In the genomic region with DNA sequence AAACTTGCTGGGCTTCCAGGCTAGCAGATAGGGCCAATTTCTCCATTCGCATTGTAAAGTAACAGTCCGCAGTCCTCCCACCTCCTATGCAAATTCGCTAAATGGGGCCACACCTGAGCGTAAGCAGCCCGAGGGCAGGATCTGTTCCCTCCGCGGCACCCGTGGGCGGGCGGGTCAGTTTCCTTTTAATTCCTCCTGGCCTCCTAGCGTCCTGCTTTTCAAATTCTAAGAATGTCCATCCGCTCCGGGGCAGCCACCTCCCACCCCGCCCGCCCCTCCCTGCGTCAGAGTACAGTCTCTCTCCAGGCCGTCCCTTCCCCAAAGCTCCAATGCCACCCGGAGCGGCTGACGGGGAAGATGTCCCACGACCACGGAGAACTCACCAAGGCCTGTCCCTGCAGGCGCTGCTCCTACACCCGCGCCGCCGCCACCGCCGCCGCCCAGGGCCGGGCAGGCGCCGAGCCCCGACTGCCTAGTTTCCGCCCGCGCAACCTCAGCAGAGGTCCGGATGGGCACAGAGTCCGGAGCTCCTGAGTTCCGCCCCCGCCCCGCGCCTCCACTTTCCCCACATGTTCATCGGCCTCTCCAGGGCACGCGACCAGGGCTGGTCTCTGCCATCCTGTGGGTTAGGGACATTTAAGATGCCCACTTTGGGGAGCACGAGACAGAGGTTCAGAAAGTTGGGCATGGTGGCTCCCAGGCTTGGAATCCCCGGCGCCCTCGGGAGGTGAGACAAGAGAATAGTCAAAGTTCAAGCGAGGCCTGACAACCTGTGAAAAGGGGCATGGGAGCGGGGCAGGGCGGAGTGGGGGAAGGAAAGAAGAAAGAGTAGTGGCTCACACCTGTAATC, we compare ENCODE assay signal across 8 mouse cellular contexts. TPM values are rescaled to one million over a fixed set of nuclear protein-coding genes. Genes with fewer than 3 reads are reported as not detected.
DNase-seq lines count a peak whose midpoint lies in the region; ATAC-seq lines count a peak whose summit lies in the region.

No protein-coding gene starts in this region.

- peak; percentile 59 for ATAC-seq in common myeloid progenitor, adult 5-6 weeks (replicated peaks; ENCODE audit: low read depth, poor library complexity, severe bottlenecking)
- ATAC-seq in inflammation-experienced regulatory T-cells, adult 6 months, result peak; percentile 70

- DNase-seq in ZHBTc4 (ENCODE audit: low read depth, low spot score), result peak; percentile 93
- DNase-seq in gastrocnemius, postnatal 10 days, result peak; percentile 84
- peak; percentile 67 to 72 for DNase-seq in left cerebral cortex, postnatal 25 days (ENCODE audit: low spot score in 2 of 2)
- peak; percentile 88 for DNase-seq in mesoderm, embryonic 11.5 days (ENCODE audit: low read depth, low spot score)
- DNase-seq in right cerebral cortex, postnatal 25 days, result peak; percentile 75
- peak; percentile 77 to 84 for DNase-seq in urinary bladder, postnatal 4 days (ENCODE audit: low spot score in 2 of 2)

- intact Hi-C loops in left cerebral cortex, postnatal 25 days (cut with DNase I), result loop anchor here (1.0 kb wide), 1 partner anchor 67 kb away; no protein-coding TSS in a partner anchor

RNA-seq across cellular contexts. Expression of a gene that starts 3.9 kb away (rescaled TPM):
- total RNA-seq in common myeloid progenitor, adult 5-6 weeks (2017), result 2.6 and 6.3 TPM in 2 replicates
- total RNA-seq in gastrocnemius, postnatal 10 days (2021), result under 1 TPM; 0.21 to 0.23 TPM
- 1 to 10 TPM in 2 of 3 experiments, under 1 TPM in 1; 0.87 to 2.3 (median 2.0) TPM for polyA plus RNA-seq in inflammation-experienced regulatory T-cells, adult 6 months (2017; shearing (Covaris generic))
- 1 to 10 TPM in 1 of 2 experiments, under 1 TPM in 1; 0.27 to 1.1 TPM for total RNA-seq in left cerebral cortex, postnatal 25 days (2021)

RNA-seq across cellular contexts. Expression of a gene that starts 4.2 kb away (rescaled TPM):
- 41.0 and 56.4 TPM in 2 replicates for total RNA-seq in common myeloid progenitor, adult 5-6 weeks (2017)
- total RNA-seq in gastrocnemius, postnatal 10 days (2021), result 10 to 100 TPM; 52.0 to 59.8 TPM
- 100 to 1,000 TPM in 1 of 3 experiments, 10 to 100 TPM in 2; 77.6 to 107 (median 89.0) TPM for polyA plus RNA-seq in inflammation-experienced regulatory T-cells, adult 6 months (2017; shearing (Covaris generic))
- total RNA-seq in left cerebral cortex, postnatal 25 days (2021), result 10 to 100 TPM; 43.7 to 47.1 TPM

RNA-seq across cellular contexts. Expression of a gene that starts 10.3 kb away (rescaled TPM):
- 10.5 and 14.9 TPM in 2 replicates for total RNA-seq in common myeloid progenitor, adult 5-6 weeks (2017)
- total RNA-seq in gastrocnemius, postnatal 10 days (2021), result 10 to 100 TPM; 38.7 to 41.1 TPM
- polyA plus RNA-seq in inflammation-experienced regulatory T-cells, adult 6 months (2017; shearing (Covaris generic)), result 1 to 10 TPM; 2.5 to 5.3 (median 2.8) TPM
- total RNA-seq in left cerebral cortex, postnatal 25 days (2021), result 100 to 1,000 TPM; 122 TPM

RNA-seq across cellular contexts. Expression of a gene that starts 31.1 kb away (rescaled TPM):
- 27.3 and 33.4 TPM in 2 replicates for total RNA-seq in common myeloid progenitor, adult 5-6 weeks (2017)
- 10 to 100 TPM; 15.2 to 23.2 TPM for total RNA-seq in gastrocnemius, postnatal 10 days (2021)
- polyA plus RNA-seq in inflammation-experienced regulatory T-cells, adult 6 months (2017; shearing (Covaris generic)), result 10 to 100 TPM in 1 of 3 experiments, 1 to 10 TPM in 2; 8.1 to 10.8 (median 9.8) TPM
- 10 to 100 TPM; 70.9 to 81.0 TPM for total RNA-seq in left cerebral cortex, postnatal 25 days (2021)

RNA-seq across cellular contexts. Expression of a gene that starts 55.5 kb away (rescaled TPM):
- total RNA-seq in common myeloid progenitor, adult 5-6 weeks (2017), result 0.27 and 0.68 TPM in 2 replicates
- not detected for total RNA-seq in gastrocnemius, postnatal 10 days (2021)
- polyA plus RNA-seq in inflammation-experienced regulatory T-cells, adult 6 months (2017; shearing (Covaris generic)), result not detected
- total RNA-seq in left cerebral cortex, postnatal 25 days (2021), result under 1 TPM; 0.64 to 0.87 TPM

Comparison
In these comparisons a context has a peak if more than half of its experiments do, and no peak if none do; other contexts are left out.
1. Peak in every context shown above with its lines: DNase-seq and ATAC-seq.